Mouse (Mus musculus) neural tube, embryonic 14.5 days (tissue): ENCODE results near the gene Kif1a. TPM values are rescaled to one million over a fixed set of nuclear protein-coding genes. Genes with fewer than 3 reads are reported as not detected.

Source experiments
- ATAC-seq: fragments of 200-750 bp; cut with Nextera tagmentation; 2 replicates; pipeline ENCODE4 v1.8.0; 2017; ENCODE audit warnings: low read depth, mild to moderate bottlenecking, moderate TSS enrichment, moderate library complexity
- H3K27ac ChIP-seq: fragments of 300-500 bp; sonication (generic); 2 replicates; pipeline ENCODE4 v1.5.1; 2014; ENCODE audit warnings: low read depth, mild to moderate bottlenecking, control low read depth, low read length, moderate library complexity, mixed read lengths
- H3K27me3 ChIP-seq: fragments of 300-500 bp; sonication (generic); 2 replicates; pipeline ENCODE4 v1.6.1; 2014; ENCODE audit warnings: low read length; ENCODE audit not compliant: control insufficient read depth, insufficient read depth
- H3K36me3 ChIP-seq: fragments of 300-500 bp; sonication (generic); 2 replicates; pipeline ENCODE4 v1.6.1; 2014; ENCODE audit warnings: low read length, mixed read lengths; ENCODE audit not compliant: control insufficient read depth, insufficient read depth
- H3K4me1 ChIP-seq: fragments of 300-500 bp; sonication (generic); 2 replicates; pipeline ENCODE4 v1.6.1; 2014; ENCODE audit warnings: low read length; ENCODE audit not compliant: control insufficient read depth, insufficient read depth
- H3K4me2 ChIP-seq: fragments of 300-500 bp; sonication (generic); 2 replicates; pipeline ENCODE4 v1.6.1; 2014; ENCODE audit warnings: mild to moderate bottlenecking, low read depth, low read length, control low read depth
- H3K4me3 ChIP-seq: fragments of 300-500 bp; sonication (generic); 2 replicates; pipeline ENCODE4 v1.5.1; 2014; ENCODE audit warnings: low read depth, low read length, control low read depth, mixed read lengths
- H3K9ac ChIP-seq: fragments of 300-500 bp; sonication (generic); replicated peaks from 2 replicates; pipeline ENCODE4 v1.6.1; 2014; ENCODE audit warnings: low read depth, mild to moderate bottlenecking, control low read depth, low read length, mixed read lengths
- H3K9me3 ChIP-seq: fragments of 300-500 bp; sonication (generic); 2 replicates; pipeline ENCODE4 v1.6.1; 2016; ENCODE audit warnings: low read length; ENCODE audit not compliant: control insufficient read depth
- WGBS: fragments of 180-500 bp; shearing (Covaris S2); extraction: QIAGEN DNeasy Blood & Tissue Kit; methylation state at CpG from one replicate; pipeline ENCODE4 v1.1.7; 2014; 5-methylcytosine and 5-hydroxymethylcytosine counted together
- polyA plus RNA-seq: library from polyadenylated mRNA; unstranded; fragments of >200 nt; fragmentation: Nextera tagmentation; extraction: Ambion mirVana; gene quantifications from 2 replicates; pipeline ENCODE4 v1.2.1, GENCODE M21; 2014

Gene Kif1a
- polyA plus RNA-seq, 1 experiment from 2014 or later, result 438 TPM

DNA sequence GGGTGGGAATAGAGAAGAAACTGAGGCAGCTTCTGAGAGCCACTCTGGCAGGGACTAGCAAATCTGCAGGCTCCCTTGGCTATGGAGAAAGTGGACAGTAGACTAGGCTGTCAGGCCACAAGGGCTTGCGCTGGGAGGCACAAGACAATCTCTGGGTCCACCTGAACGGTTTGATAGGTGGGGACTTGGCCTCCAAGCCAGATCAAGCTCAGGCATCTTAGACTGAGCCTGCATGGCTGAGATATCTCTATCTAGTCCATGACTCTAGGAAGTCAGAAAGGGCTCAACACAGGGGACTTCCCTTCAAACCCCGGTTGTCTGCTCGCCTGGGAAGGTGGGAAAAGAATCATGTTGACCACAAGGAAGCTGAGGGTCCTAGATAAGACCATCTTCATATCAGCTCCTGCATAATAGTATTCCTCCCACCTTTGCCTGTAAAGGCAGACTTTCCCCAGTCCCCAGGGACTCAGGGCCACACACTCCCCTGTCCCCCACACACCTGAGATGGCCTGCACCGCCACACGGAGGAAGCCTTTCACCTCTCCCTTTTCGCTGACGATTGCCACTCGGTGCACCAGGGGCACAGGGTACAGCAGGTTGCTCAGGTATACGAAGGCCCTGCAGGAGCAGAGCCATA, 55.5 kb downstream of the Kif1a start:
- H3K36me3 ChIP-seq, result peaks cover 62% of the 10 kb centered on the region
- no peak for ATAC-seq
- H3K27ac ChIP-seq, result no peak overlapping the region
- no peaks in the 10 kb centered on the region for H3K9me3 ChIP-seq
- no peaks in the 10 kb centered on the region for H3K27me3 ChIP-seq
- WGBS, result 89% methylated on average over 10 of the region's 10 CpGs
- no peak overlapping the region for H3K4me3 ChIP-seq
- no peak overlapping the region for H3K4me2 ChIP-seq
- no peak overlapping the region for H3K9ac ChIP-seq
- H3K4me1 ChIP-seq, result no peaks in the 10 kb centered on the region

DNA sequence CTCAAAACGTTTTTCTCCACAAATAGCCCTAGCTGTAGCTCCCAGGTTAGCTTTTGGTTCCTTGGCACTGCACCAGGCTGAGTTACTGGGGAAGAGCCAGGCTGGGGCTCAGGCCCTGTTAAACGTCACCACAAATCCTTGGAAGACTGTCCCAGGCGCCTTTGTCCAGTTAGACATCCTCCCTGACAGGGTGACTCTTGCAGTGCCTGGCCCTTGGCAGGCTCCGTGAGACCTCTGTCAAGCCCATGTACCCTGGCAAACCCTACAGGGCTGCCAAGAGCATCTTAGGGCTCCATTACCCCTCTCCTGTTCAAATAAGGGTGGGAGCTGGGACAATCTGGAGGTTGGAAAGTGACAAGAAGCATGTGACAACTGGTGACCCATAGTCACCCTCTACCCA, 65.8 kb downstream of the Kif1a start:
- no peaks in the 10 kb centered on the region for H3K9me3 ChIP-seq
- peaks cover 74% of the 10 kb centered on the region for H3K36me3 ChIP-seq
- no peaks in the 10 kb centered on the region for H3K4me1 ChIP-seq
- WGBS, result 79% methylated on average over 4 of the region's 4 CpGs
- no peaks in the 10 kb centered on the region for H3K27me3 ChIP-seq
- no peak overlapping the region for H3K9ac ChIP-seq
- no peak overlapping the region for H3K4me2 ChIP-seq
- no peak for ATAC-seq
- no peak overlapping the region for H3K27ac ChIP-seq
- no peak overlapping the region for H3K4me3 ChIP-seq

DNA sequence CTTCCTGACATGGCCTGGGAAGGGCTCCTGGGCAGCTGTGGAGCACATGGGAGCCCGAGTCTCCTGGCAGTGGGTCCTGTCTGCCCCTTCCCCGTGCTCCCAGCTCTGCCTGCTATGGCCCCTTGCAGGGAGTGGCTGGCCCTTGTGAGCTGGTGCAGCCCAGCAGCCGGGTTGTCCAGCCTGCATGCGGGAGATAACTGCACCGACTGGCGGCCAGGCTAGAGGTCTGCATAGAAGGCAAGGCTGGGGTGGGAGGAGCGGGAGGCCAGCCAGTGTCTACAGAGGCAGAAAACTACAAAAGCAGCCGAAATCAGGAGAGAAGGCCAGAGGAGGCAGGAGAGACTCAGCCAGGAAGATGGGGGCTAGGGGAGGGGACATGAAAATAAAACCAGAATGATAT, 67.8 kb downstream of the Kif1a start:
- Histone ChIP-seq H3K4me2 (no peak overlapping the region), H3K9me3 (no peaks in the 10 kb centered on the region), H3K4me1 (no peaks in the 10 kb centered on the region), H3K36me3 (peaks cover 65% of the 10 kb centered on the region), H3K27ac (no peak overlapping the region), H3K27me3 (no peaks in the 10 kb centered on the region), H3K4me3 (no peak overlapping the region), H3K9ac (no peak overlapping the region)
- no peak for ATAC-seq
- 62% methylated on average over 8 of the region's 8 CpGs for WGBS

DNA sequence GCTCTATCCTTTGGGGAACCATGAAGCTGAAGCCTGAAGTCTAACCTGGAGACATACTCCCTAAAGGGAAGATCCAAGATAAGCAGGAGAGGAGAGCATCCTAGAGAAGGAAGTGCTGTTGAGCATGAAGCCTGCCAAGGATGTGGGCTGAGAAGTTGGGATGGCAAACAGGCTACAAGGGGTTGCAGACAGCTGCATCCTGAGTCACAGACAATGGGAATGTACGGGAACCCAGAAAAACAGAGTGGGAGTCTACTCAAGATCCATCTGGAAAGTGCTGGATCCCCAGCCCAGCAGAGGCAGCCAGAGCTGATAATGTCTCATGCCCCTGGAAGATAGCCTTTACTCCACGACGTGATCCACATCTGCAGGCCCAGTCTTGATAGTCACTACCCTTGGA, 70.6 kb downstream of the Kif1a start:
- H3K4me3 ChIP-seq, result no peak overlapping the region
- H3K9me3 ChIP-seq, result no peaks in the 10 kb centered on the region
- no peak overlapping the region for H3K27ac ChIP-seq
- no peak overlapping the region for H3K4me2 ChIP-seq
- no peaks in the 10 kb centered on the region for H3K4me1 ChIP-seq
- 87% methylated on average over 3 of the region's 3 CpGs for WGBS
- no peak for ATAC-seq
- H3K27me3 ChIP-seq, result no peaks in the 10 kb centered on the region
- peaks cover 67% of the 10 kb centered on the region for H3K36me3 ChIP-seq
- no peak overlapping the region for H3K9ac ChIP-seq

DNA sequence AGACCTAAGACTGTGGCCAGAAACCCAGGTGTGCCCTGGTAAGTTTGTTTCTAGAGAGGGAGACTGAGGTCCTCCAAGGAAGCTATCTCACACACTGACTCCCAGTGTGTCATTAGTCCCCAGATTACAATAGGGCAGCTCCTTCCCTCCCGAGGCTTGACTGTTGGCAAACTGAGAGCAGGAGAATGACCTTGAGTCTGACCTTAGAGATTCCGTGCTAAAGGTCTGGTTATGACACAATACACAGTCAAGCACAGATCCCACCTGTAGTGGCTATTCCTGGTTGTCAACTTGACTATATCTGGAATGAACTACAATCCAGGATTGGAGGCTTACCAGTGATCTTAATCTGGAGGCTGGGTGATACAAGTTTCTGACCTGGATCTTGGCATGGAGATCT, 71.7 kb downstream of the Kif1a start:
- Histone ChIP-seq H3K4me1 (no peaks in the 10 kb centered on the region), H3K27me3 (no peaks in the 10 kb centered on the region), H3K9ac (no peak overlapping the region), H3K4me3 (no peak overlapping the region), H3K36me3 (peaks cover 68% of the 10 kb centered on the region), H3K27ac (no peak overlapping the region), H3K9me3 (no peaks in the 10 kb centered on the region), H3K4me2 (no peak overlapping the region)
- no peak for ATAC-seq
- WGBS, result 75% methylated on average over 2 of the region's 2 CpGs

DNA sequence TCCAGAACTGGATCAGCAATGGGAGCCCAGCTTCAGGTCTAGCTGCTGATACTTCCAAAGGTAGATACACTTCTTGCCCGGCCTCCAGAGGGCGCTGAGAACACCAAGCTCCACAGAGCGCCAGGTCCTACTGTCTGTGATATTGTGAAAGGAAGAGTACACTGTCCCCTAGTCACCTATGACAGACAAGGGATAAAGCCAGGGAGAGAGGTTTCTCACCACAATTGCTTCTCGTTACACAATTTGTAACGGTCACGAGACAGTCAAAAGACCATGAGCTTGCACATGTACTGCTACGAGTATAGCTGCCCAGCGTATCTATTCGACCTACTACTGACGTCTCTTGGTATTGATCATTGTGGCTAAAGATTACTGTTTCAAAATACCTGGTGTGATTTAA, 72.4 kb downstream of the Kif1a start:
- H3K36me3 ChIP-seq, result peaks cover 68% of the 10 kb centered on the region

DNA sequence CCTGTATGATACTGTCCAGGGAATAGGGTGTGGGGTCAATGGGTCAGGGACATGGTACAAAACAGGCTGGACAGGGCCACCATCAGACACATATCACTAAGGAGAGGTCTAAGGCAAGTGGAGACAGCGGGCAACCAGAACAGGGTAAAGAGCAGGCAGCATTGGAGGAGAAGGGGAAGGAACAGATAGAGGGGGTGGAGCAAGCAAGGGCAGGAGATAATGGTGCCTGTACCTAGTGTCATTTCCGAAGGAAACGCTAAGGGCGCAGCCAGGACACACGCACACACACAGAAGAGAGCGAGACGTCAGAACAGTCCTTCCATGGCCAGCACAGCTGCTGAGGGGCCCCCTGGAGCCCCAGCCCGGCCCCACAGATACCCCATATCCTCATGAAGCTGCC, 75.2 kb downstream of the Kif1a start:
- Histone ChIP-seq H3K27me3 (no peaks in the 10 kb centered on the region), H3K9ac (no peak overlapping the region), H3K4me3 (no peak overlapping the region), H3K4me2 (no peak overlapping the region), H3K27ac (no peak overlapping the region), H3K9me3 (no peaks in the 10 kb centered on the region), H3K36me3 (peaks cover 76% of the 10 kb centered on the region), H3K4me1 (no peaks in the 10 kb centered on the region)
- ATAC-seq, result no peak
- WGBS, result 85% methylated on average over 8 of the region's 8 CpGs

More for the DNA sequence above, 72.4 kb downstream of the Kif1a start:
- Histone ChIP-seq H3K27me3 (no peaks in the 10 kb centered on the region), H3K27ac (no peak overlapping the region), H3K4me2 (no peak overlapping the region), H3K4me1 (no peaks in the 10 kb centered on the region), H3K9ac (no peak overlapping the region), H3K9me3 (no peaks in the 10 kb centered on the region), H3K4me3 (no peak overlapping the region)
- WGBS, result 92% methylated on average over 10 of the region's 10 CpGs
- no peak for ATAC-seq

DNA sequence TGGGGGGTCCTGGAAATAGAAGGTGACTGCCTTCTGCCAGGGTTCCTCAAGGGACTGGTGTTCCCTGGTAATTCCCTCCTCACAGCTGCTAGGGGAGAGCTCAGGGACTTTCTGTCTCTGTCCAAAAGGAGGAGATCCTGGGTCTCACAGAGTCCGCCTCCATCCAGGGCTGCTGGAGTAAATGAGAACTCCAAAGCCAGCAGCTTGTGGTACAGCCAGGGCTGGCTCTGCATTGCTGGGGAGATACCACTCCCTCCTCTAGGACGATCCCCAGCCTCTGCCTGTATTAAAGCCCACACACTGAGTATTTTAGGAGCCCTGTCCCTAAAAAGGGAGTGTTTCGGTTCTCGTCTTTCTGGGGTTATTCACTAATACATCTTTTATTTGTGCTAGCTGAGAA, 81.1 kb downstream of the Kif1a start:
- Histone ChIP-seq H3K36me3 (peaks cover 63% of the 10 kb centered on the region), H3K27ac (no peak overlapping the region), H3K4me2 (no peak overlapping the region), H3K9ac (no peak overlapping the region), H3K4me3 (no peak overlapping the region), H3K27me3 (no peaks in the 10 kb centered on the region), H3K4me1 (no peaks in the 10 kb centered on the region), H3K9me3 (no peaks in the 10 kb centered on the region)
- WGBS, result 80% methylated on average over 4 of the region's 4 CpGs
- no peak for ATAC-seq

DNA sequence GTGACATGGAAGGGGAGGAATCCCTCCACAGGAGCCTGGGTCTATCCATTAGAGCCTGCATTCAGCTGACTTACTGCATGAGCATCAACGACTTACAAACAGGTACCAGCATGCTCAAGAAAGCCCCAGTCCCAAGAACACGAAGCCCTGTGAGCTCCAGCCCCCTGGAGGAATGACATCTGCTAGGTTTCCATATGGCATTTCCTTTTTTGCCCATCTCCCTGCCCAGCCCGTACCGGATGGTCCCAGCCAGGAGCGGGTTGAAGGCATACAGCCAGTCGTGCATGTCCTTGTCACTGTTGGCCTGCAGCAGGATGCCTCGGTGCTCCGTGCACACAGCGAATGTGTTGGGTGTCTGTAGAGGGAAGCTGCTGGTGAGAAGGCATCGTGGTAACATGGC, 83.0 kb downstream of the Kif1a start:
- H3K9ac ChIP-seq, result no peak overlapping the region
- WGBS, result 89% methylated on average over 10 of the region's 10 CpGs
- no peak for ATAC-seq

More for the DNA sequence above, 83.0 kb downstream of the Kif1a start:
- Histone ChIP-seq H3K36me3 (peaks cover 45% of the 10 kb centered on the region), H3K27ac (no peak overlapping the region), H3K27me3 (no peaks in the 10 kb centered on the region), H3K4me3 (no peak overlapping the region), H3K4me1 (no peaks in the 10 kb centered on the region), H3K4me2 (no peak overlapping the region), H3K9me3 (no peaks in the 10 kb centered on the region)
